Mouse (Mus musculus) liver, embryonic 13.5 days (tissue): ENCODE data around the gene Raver2. TPM values are rescaled to one million over a fixed set of nuclear protein-coding genes. Genes with fewer than 3 reads are reported as not detected.

Experiments used
- ATAC-seq: fragments of 200-750 bp; cut with Nextera tagmentation; 2 replicates; pipeline ENCODE4 v1.8.0; 2017; ENCODE audit warnings: low read depth, mild to moderate bottlenecking, moderate number of reproducible peaks, moderate library complexity
- DNase-seq: peaks from one replicate; pipeline ENCODE4 v3.0.0; 2022
- H3K27ac ChIP-seq: fragments of 300-500 bp; sonication (generic); 2 replicates; pipeline ENCODE4 v1.5.1; 2015; ENCODE audit warnings: moderate library complexity, mild to moderate bottlenecking, inconsistent platforms
- H3K27me3 ChIP-seq: fragments of 300-500 bp; sonication (generic); 2 replicates; pipeline ENCODE4 v1.6.1; 2015; ENCODE audit warnings: mild to moderate bottlenecking, inconsistent platforms
- H3K36me3 ChIP-seq: fragments of 300-500 bp; sonication (generic); 2 replicates; pipeline ENCODE4 v1.6.1; 2015; ENCODE audit warnings: mild to moderate bottlenecking, inconsistent platforms
- H3K4me1 ChIP-seq: fragments of 300-500 bp; sonication (generic); replicated peaks from 2 replicates; pipeline ENCODE4 v1.6.1; 2015; ENCODE audit warnings: inconsistent platforms
- H3K4me2 ChIP-seq: fragments of 300-500 bp; sonication (generic); 2 replicates; pipeline ENCODE4 v1.6.1; 2015; ENCODE audit warnings: inconsistent platforms, mild to moderate bottlenecking, moderate library complexity
- H3K4me3 ChIP-seq: fragments of 300-500 bp; sonication (generic); replicated peaks from 2 replicates; pipeline ENCODE4 v1.5.1; 2015; ENCODE audit warnings: mild to moderate bottlenecking, inconsistent platforms
- H3K9ac ChIP-seq: fragments of 300-500 bp; sonication (generic); 2 replicates; pipeline ENCODE4 v1.6.1; 2015; ENCODE audit warnings: mild to moderate bottlenecking, inconsistent platforms
- H3K9me3 ChIP-seq: fragments of 300-500 bp; sonication (generic); replicated peaks from 2 replicates; pipeline ENCODE4 v1.6.1; 2016; ENCODE audit warnings: inconsistent platforms
- WGBS: fragments of 180-500 bp; shearing (Covaris S2); methylation state at CpG from one replicate; pipeline ENCODE4 v1.1.7; 2015; ENCODE audit not compliant: insufficient replicate concordance; 5-methylcytosine and 5-hydroxymethylcytosine counted together
- polyA plus RNA-seq: library from polyadenylated mRNA; unstranded; fragments of >200 nt; fragmentation: Nextera tagmentation; extraction: Ambion mirVana; gene quantifications from 2 replicates; pipeline ENCODE4 v1.2.1, GENCODE M21; 2015

Gene Raver2
- polyA plus RNA-seq, result 0.44 and 0.51 TPM in 2 replicates

GRCm38 (mm10) chr4:101068786-101069153, at the start of gene Raver2:
Gene Raver2, plus strand, starts transcription at chr4:101068983.
- ATAC-seq (no peak), DNase-seq (no peak)
- H3K27ac ChIP-seq, result no peak within 1 kb of the TSS
- peak within 1 kb of the TSS; percentile 79 for H3K4me2 ChIP-seq
- H3K4me3 ChIP-seq, result peak within 1 kb of the TSS; percentile 65
- H3K27me3 ChIP-seq, result peaks cover 54% of the 10 kb centered on the region
- 0 out of 2 replicates have a peak, but pooled peaks cover 3% of the 10 kb centered on the region for H3K4me1 ChIP-seq
- no peaks in the 10 kb centered on the region for H3K9me3 ChIP-seq
- WGBS, result 3% methylated on average over 40 of the region's 54 CpGs
- no peaks in the 10 kb centered on the region for H3K36me3 ChIP-seq
- peak within 1 kb of the TSS; percentile 45 for H3K9ac ChIP-seq

GRCm38 (mm10) chr4:101020596-101020995, 48.2 kb upstream of the Raver2 start, which contains the start of gene Gm10577:
Gene Gm10577, minus strand, starts transcription at chr4:101020696.
- no peak for DNase-seq
- Histone ChIP-seq H3K4me1 (no peaks in the 10 kb centered on the region), H3K4me3 (no peak within 1 kb of the TSS), H3K27ac (no peak within 1 kb of the TSS), H3K27me3 (no peaks in the 10 kb centered on the region), H3K4me2 (no peak within 1 kb of the TSS), H3K9ac (no peak within 1 kb of the TSS), H3K9me3 (no peaks in the 10 kb centered on the region), H3K36me3 (no peaks in the 10 kb centered on the region)
- 59% methylated on average over 4 of the region's 4 CpGs for WGBS
- no peak for ATAC-seq

- no peaks in the 10 kb centered on the region for H3K4me1 ChIP-seq
- no peaks in the 10 kb centered on the region for H3K36me3 ChIP-seq
- no peak for ATAC-seq
- H3K27me3 ChIP-seq, result no peaks in the 10 kb centered on the region
- no peak overlapping the region for H3K4me3 ChIP-seq
- no peak overlapping the region for H3K27ac ChIP-seq
- no peak overlapping the region for H3K4me2 ChIP-seq
- no peak for DNase-seq
- 58% methylated on average over 5 of the region's 5 CpGs for WGBS
- no peak overlapping the region for H3K9ac ChIP-seq
- H3K9me3 ChIP-seq, result no peaks in the 10 kb centered on the region
These were observed 42.2 kb upstream of the Raver2 start for GRCm38 (mm10) chr4:101026566-101026965.

GRCm38 (mm10) chr4:101026995-101027394, 41.8 kb upstream of the Raver2 start:
- Histone ChIP-seq H3K27me3 (no peaks in the 10 kb centered on the region), H3K4me2 (no peak overlapping the region), H3K4me1 (no peaks in the 10 kb centered on the region), H3K4me3 (no peak overlapping the region), H3K9me3 (no peaks in the 10 kb centered on the region), H3K9ac (no peak overlapping the region), H3K27ac (no peak overlapping the region), H3K36me3 (no peaks in the 10 kb centered on the region)
- 54% methylated on average over 2 of the region's 2 CpGs for WGBS
- ATAC-seq (no peak), DNase-seq (no peak)

GRCm38 (mm10) chr4:101027852-101028411, 40.9 kb upstream of the Raver2 start:
- Histone ChIP-seq H3K9me3 (no peaks in the 10 kb centered on the region), H3K36me3 (no peaks in the 10 kb centered on the region), H3K4me2 (no peak overlapping the region), H3K27me3 (no peaks in the 10 kb centered on the region), H3K4me3 (no peak overlapping the region), H3K4me1 (no peaks in the 10 kb centered on the region), H3K9ac (no peak overlapping the region), H3K27ac (no peak overlapping the region)
- DNase-seq (no peak), ATAC-seq (no peak)
- 67% methylated on average over 9 of the region's 9 CpGs for WGBS

DNA sequence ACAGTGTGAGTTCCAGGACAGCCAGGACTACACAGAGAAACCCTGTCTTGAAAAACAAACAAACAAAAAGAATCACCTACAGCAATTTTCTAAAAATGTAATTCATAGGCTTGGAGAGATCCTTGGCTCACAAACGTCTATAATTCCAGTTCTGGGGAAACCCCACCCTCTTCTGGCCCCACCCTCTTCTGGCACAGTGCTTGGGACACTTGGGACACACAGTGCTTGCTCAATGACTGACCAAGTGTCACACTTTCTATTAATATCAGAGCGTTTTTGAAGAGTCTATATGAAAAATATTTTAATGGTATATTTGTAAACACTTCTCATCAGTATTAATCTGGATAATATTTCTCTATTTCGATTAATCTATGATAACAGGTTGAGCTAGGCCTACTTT, 35.7 kb upstream of the Raver2 start:
- H3K27me3 ChIP-seq, result no peaks in the 10 kb centered on the region
- no peaks in the 10 kb centered on the region for H3K4me1 ChIP-seq
- WGBS, result 46% methylated on average over 3 of the region's 3 CpGs
- no peaks in the 10 kb centered on the region for H3K36me3 ChIP-seq
- no peaks in the 10 kb centered on the region for H3K9me3 ChIP-seq
- ATAC-seq (no peak), DNase-seq (no peak)
- H3K4me2 ChIP-seq, result no peak overlapping the region
- no peak overlapping the region for H3K27ac ChIP-seq
- no peak overlapping the region for H3K4me3 ChIP-seq
- H3K9ac ChIP-seq, result no peak overlapping the region

DNA sequence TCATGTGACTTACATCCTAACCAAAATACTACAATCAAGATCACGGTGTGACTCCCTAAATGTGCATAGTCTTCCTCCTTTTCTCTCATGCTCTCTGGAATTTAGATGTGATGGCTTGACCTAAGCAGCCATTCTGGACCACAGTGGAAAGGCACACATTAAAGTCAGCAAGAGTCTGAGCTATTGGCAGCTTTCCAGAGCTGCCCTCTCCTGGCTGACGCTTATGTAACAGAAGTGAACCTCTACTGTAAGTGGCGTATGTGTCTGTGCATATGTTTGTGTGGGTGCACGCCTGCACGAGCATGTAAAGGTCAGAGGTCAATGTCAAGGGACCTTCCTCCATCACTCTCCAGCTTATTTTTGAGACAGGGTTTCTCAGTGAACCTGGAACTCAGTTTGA, 33.7 kb upstream of the Raver2 start:
- no peaks in the 10 kb centered on the region for H3K9me3 ChIP-seq
- ATAC-seq (no peak), DNase-seq (no peak)
- H3K27me3 ChIP-seq, result no peaks in the 10 kb centered on the region
- no peak overlapping the region for H3K9ac ChIP-seq
- 70% methylated on average over 5 of the region's 5 CpGs for WGBS
- no peaks in the 10 kb centered on the region for H3K36me3 ChIP-seq
- no peak overlapping the region for H3K4me3 ChIP-seq
- H3K4me2 ChIP-seq, result no peak overlapping the region
- H3K27ac ChIP-seq, result no peak overlapping the region
- H3K4me1 ChIP-seq, result no peaks in the 10 kb centered on the region

GRCm38 (mm10) chr4:101037156-101037555, 31.6 kb upstream of the Raver2 start:
- no peaks in the 10 kb centered on the region for H3K36me3 ChIP-seq
- ATAC-seq (no peak), DNase-seq (no peak)
- H3K27ac ChIP-seq, result no peak overlapping the region
- no peaks in the 10 kb centered on the region for H3K27me3 ChIP-seq
- WGBS, result 57% methylated on average over 7 of the region's 7 CpGs
- H3K9me3 ChIP-seq, result no peaks in the 10 kb centered on the region
- H3K4me3 ChIP-seq, result no peak overlapping the region
- H3K4me1 ChIP-seq, result no peaks in the 10 kb centered on the region
- no peak overlapping the region for H3K4me2 ChIP-seq
- H3K9ac ChIP-seq, result no peak overlapping the region

DNA sequence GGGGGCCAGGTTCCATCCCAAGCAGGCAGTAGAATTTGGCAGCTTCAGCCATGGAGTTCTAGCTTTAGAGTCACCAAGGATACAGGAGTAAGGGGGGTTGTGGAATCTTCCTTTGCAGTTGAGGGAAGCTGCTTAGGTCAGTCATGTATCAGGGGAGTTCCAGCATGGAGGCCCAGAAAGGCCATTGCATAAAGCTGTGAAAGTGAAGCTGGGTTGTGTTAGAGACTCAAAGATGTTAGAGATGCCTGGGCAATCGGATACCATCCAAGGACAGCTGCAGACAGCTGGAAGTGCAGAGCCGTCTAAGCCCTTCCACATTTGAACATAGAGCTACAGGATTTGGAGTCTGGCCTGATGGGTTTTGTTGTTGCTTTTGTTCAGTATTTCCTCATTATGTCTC, 25.1 kb upstream of the Raver2 start:
- no peaks in the 10 kb centered on the region for H3K27me3 ChIP-seq
- no peak overlapping the region for H3K4me3 ChIP-seq
- DNase-seq, result no peak
- H3K9me3 ChIP-seq, result no peaks in the 10 kb centered on the region
- H3K4me1 ChIP-seq, result no peaks in the 10 kb centered on the region
- WGBS, result 56% methylated on average over 2 of the region's 2 CpGs
- no peak for ATAC-seq
- no peak overlapping the region for H3K27ac ChIP-seq
- H3K36me3 ChIP-seq, result no peaks in the 10 kb centered on the region
- H3K9ac ChIP-seq, result no peak overlapping the region
- H3K4me2 ChIP-seq, result no peak overlapping the region

GRCm38 (mm10) chr4:101044149-101044548, 24.6 kb upstream of the Raver2 start:
- Histone ChIP-seq H3K4me1 (no peaks in the 10 kb centered on the region), H3K9ac (no peak overlapping the region), H3K9me3 (no peaks in the 10 kb centered on the region), H3K36me3 (no peaks in the 10 kb centered on the region), H3K27ac (no peak overlapping the region), H3K4me3 (no peak overlapping the region), H3K27me3 (no peaks in the 10 kb centered on the region), H3K4me2 (no peak overlapping the region)
- DNase-seq (no peak), ATAC-seq (no peak)

GRCm38 (mm10) chr4:101046576-101046975, 22.2 kb upstream of the Raver2 start:
- 57% methylated on average over 4 of the region's 4 CpGs for WGBS

GRCm38 (mm10) chr4:101062146-101062545, 6.6 kb upstream of the Raver2 start:
- H3K4me2 ChIP-seq, result no peak overlapping the region
- 64% methylated on average over 2 of the region's 2 CpGs for WGBS
- no peak for ATAC-seq

More at GRCm38 (mm10) chr4:101046576-101046975, 22.2 kb upstream of the Raver2 start:
- no peaks in the 10 kb centered on the region for H3K4me1 ChIP-seq
- no peak overlapping the region for H3K4me3 ChIP-seq
- no peak overlapping the region for H3K9ac ChIP-seq
- DNase-seq (no peak), ATAC-seq (no peak)
- H3K27me3 ChIP-seq, result no peaks in the 10 kb centered on the region
- no peaks in the 10 kb centered on the region for H3K9me3 ChIP-seq
- no peak overlapping the region for H3K4me2 ChIP-seq
- H3K27ac ChIP-seq, result no peak overlapping the region
- no peaks in the 10 kb centered on the region for H3K36me3 ChIP-seq

More at GRCm38 (mm10) chr4:101062146-101062545, 6.6 kb upstream of the Raver2 start:
- H3K9ac ChIP-seq, result no peak overlapping the region
- H3K27ac ChIP-seq, result no peak overlapping the region
- H3K4me1 ChIP-seq, result no peaks in the 10 kb centered on the region
- no peak overlapping the region for H3K4me3 ChIP-seq
- H3K27me3 ChIP-seq, result 0 out of 2 replicates have a peak, but pooled peaks cover 14% of the 10 kb centered on the region
- no peak for DNase-seq
- H3K36me3 ChIP-seq, result no peaks in the 10 kb centered on the region
- no peaks in the 10 kb centered on the region for H3K9me3 ChIP-seq
